Mouse (Mus musculus) spleen, postnatal 14 days (tissue): ENCODE data around the gene Rhod.
A peak's percentile ranks its signal among the peaks of the same experiment; 100 is the strongest.
"Not testable (repeated sequence)": the region's sequence is repeated elsewhere in the genome, so short reads cannot be mapped to it uniquely, and the experiment has no call there.

Experiments
- DNase-seq, 2 experiments: peaks; one replicate each; pipeline ENCODE4 v3.0.0; 2021 to 2022; ENCODE audit warnings: low spot score in 2 of 2

The Rhod gene

DNA sequence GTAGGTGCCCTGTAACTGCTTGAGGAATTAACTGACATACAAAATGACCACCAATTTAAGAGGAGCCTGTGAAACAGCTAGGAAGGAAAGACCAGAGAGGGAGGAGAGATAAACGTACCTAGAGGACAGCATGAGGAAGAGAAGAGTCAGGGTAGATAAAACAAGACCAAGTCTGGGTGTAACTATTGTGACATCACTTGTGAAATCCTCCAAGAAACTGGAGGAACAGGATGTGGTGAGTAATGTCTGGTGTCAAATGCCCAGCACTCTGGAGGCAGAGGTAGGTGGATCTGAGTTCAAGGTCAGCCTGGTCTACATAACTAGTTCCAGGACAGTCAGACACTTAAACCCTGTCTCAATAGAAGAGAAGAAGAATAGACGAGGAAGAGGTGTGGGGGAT is 30.2 kb downstream of the Rhod start:
- no peak for DNase-seq

DNA sequence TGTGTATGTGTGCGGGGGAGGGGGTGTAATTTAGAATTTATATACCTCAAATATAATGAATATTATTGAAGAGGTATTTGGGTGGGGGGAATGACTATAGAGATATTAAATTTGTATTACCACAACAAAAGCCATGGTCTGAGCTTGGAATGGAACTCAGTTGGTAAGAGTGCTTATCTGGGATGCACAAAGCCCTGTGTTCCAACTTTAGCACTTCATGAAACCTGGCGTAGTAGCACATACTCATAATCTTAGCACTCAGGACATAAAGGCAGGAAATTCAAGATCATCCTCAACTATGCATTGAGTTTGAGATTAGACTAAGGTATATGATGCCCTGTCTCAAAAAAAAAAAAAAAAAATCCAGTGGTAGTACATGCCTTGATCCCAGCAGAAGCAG is 34.4 kb downstream of the Rhod start:
- no peak for DNase-seq

DNA sequence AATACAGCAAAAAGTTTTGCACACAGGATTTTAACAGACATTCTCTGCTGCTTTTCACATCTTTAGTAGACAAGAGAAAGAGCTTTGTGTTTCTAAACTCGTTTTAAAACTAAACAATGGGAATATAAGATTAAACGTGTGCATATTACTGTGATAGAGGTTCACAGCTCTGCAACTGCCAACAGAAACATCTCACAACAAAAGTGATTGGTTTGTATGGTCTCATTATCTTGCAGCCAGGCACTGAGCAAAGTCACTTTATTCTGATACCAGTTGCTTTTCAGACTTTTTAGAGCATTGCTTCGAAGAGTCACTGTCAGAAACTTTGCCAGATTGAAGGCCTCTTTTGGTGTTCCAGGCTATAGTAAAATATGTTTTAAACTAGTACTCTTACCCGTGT is 40.3 kb downstream of the Rhod start:
- no peak for DNase-seq

DNA sequence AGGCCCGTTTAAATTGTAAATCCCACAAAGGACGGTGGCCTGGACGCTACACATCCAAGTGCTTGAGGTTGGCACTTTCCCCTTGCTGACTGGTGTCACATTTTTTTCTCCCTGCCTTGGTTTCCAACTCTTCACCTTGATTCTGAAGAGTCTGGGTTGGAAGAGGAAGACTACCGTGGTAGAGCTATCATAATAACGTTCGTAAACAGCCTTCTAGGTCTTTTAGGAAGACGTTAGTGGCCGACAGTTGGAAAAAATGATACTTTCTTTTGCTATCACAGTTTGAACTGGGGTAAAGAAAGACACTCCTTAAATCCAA is 40.6 kb downstream of the Rhod start:
- DNase-seq: no peak

DNA sequence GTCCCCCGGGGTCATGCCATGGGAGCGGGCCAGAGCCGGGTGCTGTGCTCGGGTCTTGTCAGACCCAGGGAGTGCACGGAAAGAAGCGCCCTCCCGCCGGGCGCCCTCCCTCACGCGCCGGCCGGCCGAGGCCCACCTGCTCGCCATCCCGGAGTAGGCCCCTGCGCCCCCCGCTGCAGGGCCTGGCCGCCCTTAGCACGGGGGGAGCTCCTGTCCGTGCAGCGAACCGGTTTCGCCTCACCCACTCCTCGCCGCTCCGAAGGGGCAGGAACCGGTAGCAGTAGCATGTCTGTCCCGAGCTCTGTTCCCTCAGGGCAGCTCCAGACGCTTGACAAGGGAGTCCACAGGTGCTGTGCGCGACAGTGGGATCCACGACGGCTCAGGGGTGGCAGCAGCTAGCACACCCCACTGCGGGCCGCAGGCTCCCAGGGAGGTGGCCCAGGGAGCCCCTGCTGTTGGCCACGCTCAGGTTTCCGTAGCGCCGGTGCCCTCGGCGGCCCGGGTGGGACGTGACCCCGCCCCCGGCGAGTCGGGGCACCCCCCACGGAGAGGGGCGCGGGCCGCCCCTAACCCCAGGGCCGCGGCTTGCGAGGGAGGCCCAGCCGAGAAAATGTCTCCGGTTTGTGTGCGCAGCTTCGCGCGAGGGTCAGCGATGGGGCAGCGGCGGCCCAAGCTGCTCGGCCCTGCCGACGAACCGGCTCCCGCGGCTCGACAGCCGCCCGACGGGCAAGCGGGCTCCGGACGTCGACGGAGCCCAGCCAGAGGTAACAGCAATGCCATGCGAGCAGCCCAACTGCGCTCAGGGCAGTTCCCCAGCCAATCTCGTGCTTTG is 41.2 kb downstream of the Rhod start, which contains the start of gene Kdm2a:
Gene Kdm2a, minus strand, starts transcription at position 488 of the 832 bp plus-strand sequence.
- peak; percentile 28 to 47 for DNase-seq

DNA sequence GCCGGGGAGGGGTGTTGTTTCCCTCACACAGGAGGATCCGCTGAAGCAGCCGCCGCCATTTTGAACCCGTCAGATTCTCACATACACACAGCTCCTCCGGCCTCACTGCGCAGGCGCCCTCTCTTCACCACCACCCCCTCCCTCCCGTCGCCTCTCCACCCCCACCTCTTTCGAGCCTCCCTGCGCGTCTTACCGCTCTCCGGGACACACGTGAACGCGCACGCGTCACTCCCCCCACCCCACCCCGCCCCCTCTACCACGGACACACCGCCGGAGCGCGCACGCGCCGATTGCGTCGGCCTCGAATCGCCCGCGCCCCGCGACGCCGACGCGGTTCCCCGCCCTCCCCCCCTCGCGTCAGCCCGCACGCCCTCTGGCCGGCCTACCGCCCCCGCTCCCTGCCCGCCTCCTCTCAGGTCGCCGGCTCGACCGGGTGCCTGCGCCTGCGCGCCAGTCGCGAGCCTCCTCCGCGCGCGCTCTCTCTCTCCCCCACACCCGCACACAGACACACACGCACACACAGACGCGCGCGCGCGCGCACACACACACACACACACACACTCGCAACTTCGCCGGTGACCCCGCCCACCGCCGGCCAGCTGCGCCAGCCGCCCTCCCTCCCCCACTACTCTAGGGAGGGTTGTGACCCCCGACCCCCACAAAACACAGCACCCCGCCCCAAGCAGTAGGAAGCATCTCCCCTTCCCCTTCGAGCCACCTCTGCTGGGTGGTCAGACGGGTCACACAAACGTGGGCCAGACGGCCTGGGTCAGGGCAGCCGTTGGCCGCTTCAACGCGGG is 42.0 kb downstream of the Rhod start:
- DNase-seq: peak; percentile 91 to 93

DNA sequence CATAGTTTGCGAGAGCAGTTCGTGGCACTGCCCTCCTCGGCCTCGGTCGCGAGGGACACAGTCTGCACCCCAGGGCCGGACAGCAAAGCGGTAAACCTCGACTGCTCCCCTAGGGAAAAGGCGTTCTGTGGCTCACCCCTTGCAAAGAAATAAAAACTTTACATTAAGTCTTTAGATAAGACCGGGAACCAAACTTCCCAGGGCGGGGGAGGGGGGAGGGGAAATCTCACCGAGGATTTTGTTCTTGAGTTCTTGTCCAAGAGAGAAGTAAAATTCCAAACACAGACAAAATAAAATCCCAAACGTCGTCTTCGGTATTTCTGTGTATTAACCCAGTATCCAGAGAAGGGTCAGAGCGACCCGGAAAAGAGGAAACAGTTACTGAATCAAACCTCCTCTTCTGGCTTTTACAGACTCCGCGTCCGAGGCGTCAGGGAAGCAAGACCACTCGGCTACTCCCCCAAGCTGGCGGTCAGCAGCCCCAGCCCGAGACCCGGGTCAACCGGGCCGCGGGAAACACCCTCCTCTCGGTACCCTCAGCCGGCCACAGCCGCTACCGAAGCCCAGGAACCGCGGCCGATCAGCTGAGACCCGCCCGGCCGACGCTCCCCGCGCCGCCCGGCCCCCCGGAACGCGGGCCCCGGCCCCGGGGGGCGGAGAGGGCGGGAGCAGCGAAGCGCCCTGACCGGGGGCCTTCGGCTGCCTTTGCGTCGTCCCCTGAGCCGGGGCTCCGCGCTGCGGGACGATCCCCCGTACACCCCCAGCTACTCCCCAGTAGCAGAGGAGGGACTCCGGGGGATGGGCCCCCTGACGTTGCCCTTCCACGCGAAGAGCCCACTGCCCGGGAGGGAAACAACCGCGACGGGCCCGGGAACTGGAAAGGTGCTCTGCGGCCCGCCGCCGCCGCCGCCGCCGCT is 42.9 kb downstream of the Rhod start:
- DNase-seq: peak; percentile 24 to 45

DNA sequence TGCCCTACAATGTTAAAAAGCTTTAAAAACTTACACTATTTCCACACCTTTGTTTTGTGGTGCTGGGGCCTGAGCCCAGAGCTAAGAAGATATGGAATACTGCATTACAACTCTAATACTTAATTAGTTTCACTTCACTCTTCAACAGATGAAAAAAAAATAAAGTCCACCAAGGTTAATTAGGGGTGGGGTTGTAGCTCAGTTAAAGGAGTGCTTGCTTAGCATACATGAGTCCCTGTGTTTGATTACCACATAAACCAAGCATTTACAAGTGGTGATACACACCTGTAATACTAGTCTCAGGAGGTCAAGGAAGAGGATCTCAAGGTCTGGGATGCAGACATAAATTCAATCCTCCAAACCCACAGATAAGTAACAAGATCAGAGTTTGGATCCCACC is 52.0 kb downstream of the Rhod start:
- DNase-seq: no peak

DNA sequence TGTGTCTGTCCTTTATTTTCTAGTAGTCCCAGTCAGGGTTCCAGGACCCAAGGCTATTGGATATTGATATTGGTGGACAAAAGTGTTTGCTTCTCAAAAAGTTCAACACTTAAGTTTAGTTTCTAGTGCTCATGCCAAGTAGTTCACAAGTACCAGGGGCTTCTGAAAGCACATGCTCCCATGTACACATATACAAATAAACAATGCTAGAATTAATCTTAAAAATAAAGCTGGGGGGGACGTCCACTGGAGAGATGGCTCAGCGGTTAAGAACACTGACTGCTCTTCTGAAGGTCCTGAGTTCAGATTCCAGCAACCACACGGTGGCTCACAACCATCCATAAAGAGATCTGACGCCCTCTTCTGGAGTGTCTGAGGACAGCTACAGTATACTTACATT is 54.2 kb downstream of the Rhod start:
- DNase-seq: no peak

DNA sequence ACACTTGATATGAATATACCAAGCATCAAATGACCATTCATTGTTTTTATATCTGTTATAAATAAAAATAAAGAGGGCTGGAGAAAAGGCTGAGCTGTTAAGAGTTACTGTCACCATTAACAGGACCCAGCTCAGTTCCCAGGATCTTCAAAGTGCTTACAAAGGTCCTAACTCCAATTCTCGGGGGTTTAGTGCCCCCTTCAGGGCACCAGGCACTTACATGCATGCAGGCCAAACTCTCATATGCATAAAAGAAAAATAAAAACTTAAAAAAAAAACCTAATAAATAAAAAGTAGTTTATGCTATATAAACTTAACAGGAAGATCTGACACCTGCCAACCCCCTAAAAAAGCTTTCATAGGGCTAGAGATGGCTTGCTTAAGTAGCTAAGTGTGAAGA is 54.9 kb downstream of the Rhod start:
- no peak for DNase-seq

DNA sequence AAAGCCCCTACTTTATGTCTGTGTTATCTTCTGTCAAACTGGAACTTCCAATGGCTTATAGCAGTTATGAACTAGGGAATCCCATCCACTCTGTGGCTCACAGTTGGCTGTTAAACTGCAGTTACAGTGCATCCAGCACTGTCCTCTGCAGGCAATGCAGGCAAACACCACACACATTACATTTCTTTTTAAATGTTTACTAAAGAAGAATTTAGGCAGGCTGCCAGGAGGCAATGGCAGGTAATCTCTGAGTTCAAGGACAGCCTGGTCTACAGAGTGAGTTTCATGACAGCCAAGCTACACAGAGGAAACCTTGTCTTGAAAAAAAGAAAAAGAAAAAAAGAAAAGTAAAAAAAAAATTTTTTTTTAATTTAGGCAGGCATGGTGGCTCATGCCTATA is 55.9 kb downstream of the Rhod start:
- no peak for DNase-seq

DNA sequence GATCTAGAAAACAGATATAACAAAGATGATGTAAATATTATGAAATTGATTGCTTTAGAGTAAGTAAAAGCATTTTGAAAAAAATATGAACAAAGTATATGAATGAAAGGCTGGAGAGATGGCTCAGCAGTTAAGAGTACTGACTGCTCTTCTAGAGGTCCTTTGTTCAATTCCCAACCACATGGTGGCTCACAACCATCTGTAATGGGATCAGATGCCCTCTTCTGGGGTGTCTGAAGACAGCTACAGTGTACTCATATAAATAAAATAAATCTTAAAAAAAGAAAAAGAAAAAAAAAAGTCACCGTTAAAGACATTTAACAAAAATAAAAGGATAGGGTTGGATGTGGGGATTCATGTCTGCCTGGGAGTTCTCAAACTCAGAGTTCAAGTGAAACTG is 56.9 kb downstream of the Rhod start:
- DNase-seq: not testable (repeated sequence)
